Mouse (Mus musculus): Measurements from ENCODE around the gene Nucks1. TPM values are rescaled to one million over a fixed set of nuclear protein-coding genes. Genes with fewer than 3 reads are reported as not detected.
A peak's percentile ranks its signal among the peaks of the same experiment; 100 is the strongest.

Nucks1 gene
- total RNA-seq, 2 experiments from 2014 or later: 224 to 229 TPM

GRCm38 (mm10) chr1:131917634-131918033 lies 7.3 kb downstream of the Nucks1 start:
- intact Hi-C loops (cut with DNase I): no loop called here
- no peak for DNase-seq

DNA sequence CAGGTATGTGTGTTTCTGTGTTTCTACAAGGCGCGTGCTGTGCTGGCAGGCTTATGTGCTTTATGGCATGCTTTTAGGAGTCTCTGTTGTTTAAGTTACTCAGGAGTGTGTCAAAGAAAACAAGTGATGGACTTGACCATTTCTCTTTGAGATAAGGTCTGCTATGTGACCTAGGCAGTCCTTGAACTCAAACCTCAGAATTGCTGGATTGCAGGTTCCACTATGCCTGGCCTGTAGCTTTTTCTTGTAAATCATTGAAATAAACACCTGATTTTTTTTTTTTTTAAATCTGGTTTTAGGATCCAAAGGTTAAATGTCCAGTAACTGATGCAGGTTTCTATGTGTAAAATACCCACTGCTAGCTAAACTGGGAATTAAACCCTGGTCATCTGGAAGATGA lies 8.7 kb downstream of the Nucks1 start:
- no peak for DNase-seq
- intact Hi-C loops (cut with DNase I): no loop called here

GRCm38 (mm10) chr1:131922100-131922499 lies 11.8 kb downstream of the Nucks1 start:
- intact Hi-C loops (cut with DNase I): no loop called here
- no peak for DNase-seq

GRCm38 (mm10) chr1:131933471-131933870 lies 23.1 kb downstream of the Nucks1 start:
- no peak for DNase-seq
- intact Hi-C loops (cut with DNase I): no loop called here

DNA sequence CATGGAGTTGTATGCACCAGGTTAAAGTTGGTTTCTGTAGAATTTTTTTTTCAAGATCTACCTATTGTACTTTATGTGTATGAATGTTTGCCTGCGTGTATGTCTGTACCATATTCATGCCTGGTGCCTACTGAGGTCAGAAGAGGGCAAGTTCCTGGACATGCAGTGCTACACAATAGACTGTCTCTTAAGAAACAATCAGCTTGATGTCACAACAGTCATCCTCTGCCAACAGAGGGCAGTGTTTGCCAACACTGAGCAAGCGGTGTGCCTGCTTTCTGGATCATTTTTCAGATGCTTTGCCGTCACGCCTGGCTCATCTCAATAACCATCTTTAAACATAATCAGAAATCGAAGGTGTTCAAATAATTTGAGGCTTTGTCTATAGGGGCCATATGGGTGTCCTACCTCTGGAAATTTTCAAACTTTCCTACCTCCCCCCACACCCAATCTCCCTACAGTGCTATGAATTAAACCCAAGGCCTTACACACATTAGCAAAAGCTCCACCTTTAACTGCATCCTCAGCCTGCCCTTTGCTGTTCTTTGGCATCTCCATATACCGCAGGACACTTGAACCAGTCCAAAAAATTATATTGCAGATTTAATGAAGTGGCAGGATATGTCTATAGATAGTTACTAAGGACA lies 27.4 kb downstream of the Nucks1 start:
- peak; percentile 69 for DNase-seq
- intact Hi-C loops (cut with DNase I): no loop called here

DNA sequence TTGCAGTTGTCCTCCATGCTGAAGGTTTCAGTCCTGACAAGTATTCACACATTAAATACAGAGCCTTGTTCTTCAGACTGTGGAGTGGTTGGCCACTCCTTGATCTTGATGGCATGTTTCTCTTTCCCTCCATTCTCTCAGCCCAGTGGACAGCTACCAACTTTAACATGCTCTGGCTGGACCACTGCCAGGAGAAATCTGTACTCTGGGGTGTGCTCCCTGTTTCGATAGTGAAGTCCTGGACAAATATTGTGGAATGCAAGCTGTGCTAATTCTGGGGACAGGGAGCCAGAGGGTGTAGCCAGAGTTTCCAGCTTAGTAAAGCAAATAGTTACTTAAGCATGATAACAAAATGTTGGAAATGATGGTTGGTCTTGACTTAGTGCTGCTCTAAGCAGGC lies 28.5 kb downstream of the Nucks1 start:
- intact Hi-C loops (cut with DNase I): no loop called here
- DNase-seq: no peak

- DNase-seq: no peak
- intact Hi-C loops (cut with DNase I): no loop called here
These were observed 30.4 kb downstream of the Nucks1 start for GRCm38 (mm10) chr1:131940711-131941244.

DNA sequence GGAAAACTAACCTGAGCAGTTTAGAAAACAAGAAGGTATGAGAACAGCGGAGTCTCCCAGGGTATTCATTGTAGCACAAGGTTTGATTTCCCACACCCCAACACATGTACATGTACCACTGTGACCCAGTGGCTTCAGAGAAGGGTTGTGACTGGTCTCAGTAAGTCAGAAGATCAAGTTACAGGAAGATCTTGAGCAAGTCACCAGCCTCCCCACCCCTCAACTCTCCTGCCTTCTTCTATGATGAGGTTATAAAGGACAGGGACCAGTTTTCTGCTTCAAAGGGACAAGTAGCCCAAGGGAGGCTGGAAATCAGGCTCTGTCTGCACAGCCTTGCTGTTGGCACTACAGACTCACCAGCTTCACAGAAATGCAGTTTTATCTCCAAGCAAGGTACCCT lies 31.2 kb downstream of the Nucks1 start:
- intact Hi-C loops (cut with DNase I): no loop called here
- no peak for DNase-seq

DNA sequence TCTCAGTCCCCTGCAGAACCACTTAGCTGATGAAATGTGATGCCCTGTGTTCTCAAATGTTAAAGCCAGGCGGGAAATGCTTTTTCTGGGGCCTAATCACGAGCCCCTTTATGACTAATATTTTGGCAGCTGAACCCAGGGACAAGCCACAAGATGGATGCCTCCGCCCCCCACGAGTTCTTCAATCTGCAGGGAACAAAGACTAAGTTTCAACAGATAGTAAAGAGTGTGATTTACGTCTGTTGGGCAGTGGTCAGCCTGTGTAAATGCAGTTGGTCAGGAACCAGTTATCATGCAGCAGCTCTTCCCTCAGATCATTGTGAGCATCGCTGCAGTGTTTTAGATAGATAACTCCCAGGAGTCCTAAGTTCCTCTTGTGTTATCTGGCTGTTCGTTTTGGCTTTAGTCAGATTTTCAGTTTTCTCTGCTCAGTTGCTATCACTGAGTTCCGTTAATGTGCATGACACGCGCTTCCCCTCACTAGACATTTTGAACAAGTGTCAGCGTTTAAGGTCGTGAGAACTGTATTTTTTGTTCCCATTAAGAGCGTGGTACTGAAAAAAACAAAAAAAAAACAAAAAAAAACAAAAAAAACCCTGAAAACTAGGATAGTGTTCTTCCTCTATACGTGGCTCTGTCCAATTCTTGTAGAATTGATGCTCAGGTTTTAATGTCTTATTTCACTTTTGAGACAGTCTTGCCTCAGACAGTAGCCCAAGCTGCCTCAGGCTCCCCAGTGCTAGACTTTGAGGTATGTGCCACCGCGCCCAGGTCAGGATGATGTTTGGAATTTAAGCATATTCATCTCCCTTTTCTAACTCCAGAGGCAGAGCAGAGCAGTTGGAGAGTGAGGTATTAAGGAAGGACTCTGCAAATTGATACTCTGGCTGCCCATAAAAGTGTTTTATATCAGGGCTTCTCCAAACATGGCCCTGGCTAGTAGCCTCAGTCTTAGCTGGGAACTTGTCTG lies 32.6 kb downstream of the Nucks1 start:
- intact Hi-C loops (cut with DNase I): no loop called here
- DNase-seq: no peak

- intact Hi-C loops (cut with DNase I): no loop called here
- no peak for DNase-seq
These were observed 35.5 kb downstream of the Nucks1 start for GRCm38 (mm10) chr1:131945674-131946440.

GRCm38 (mm10) chr1:131946462-131947215 lies 36.3 kb downstream of the Nucks1 start:
- intact Hi-C loops (cut with DNase I): no loop called here
- no peak for DNase-seq

DNA sequence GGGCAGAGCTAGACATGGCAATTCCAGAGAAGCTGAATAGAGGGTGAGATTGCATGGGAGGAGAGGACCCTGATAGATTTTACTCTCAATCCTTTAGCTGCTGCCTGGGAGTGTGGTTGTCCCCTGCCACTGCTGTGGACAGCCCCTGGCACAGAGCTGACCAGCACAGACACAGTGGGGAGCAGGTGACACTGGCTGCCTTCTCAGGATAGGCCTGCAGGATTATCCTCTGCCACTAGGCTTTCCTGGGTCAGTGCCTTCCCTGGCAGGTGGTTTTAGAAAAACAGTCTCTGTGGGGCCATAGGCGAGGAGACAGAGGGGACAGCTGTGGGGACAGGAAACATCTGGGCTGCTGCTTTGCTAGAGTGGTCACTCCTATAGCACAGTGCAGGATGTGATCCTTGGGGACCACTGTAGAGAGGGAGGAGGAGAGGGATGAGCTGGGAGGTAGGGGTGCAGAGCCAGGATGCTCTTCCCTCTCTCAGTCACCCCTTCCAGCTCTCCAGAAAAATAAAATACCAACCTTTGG lies 37.7 kb downstream of the Nucks1 start:
- intact Hi-C loops (cut with DNase I): no loop called here
- DNase-seq: no peak

- no peak for DNase-seq
- intact Hi-C loops (cut with DNase I): no loop called here
These were observed 44.0 kb downstream of the Nucks1 start for GRCm38 (mm10) chr1:131954242-131954865.

- intact Hi-C loops (cut with DNase I): no loop called here
- no peak for DNase-seq
These were observed 44.9 kb downstream of the Nucks1 start for GRCm38 (mm10) chr1:131955131-131955757.

GRCm38 (mm10) chr1:131957416-131957815 lies 47.1 kb downstream of the Nucks1 start:
- no peak for DNase-seq
- intact Hi-C loops (cut with DNase I): no loop called here

GRCm38 (mm10) chr1:131961004-131961403 lies 50.7 kb downstream of the Nucks1 start:
- intact Hi-C loops (cut with DNase I): no loop called here
- DNase-seq: no peak

GRCm38 (mm10) chr1:131962606-131963084 lies 52.3 kb downstream of the Nucks1 start, which contains the start of gene Slc45a3:
Slc45a3 (plus strand) TSS chr1:131962967.
- DNase-seq: no peak
- intact Hi-C loops (cut with DNase I): no loop called here

GRCm38 (mm10) chr1:131963085-131963951 lies 53.0 kb downstream of the Nucks1 start:
- DNase-seq: no peak
- intact Hi-C loops (cut with DNase I): no loop called here

All from left cerebral cortex, postnatal 4 days (tissue).